Mouse (Mus musculus) liver, adult (tissue): ENCODE measurements at regions not wholly inside any gene's neighbourhood (a gene's known extent, or its start where the extent isn't known, plus 50 kb on each side); places are given as distances from the start of the nearest gene placed in this dataset.

Experiments
- GATA4 ChIP-seq: IDR thresholded peaks from 2 replicates; pipeline ENCODE4 v1.6.1; 2014; ENCODE audit warnings: mild to moderate bottlenecking, low read length; ENCODE audit not compliant: insufficient replicate concordance

DNA sequence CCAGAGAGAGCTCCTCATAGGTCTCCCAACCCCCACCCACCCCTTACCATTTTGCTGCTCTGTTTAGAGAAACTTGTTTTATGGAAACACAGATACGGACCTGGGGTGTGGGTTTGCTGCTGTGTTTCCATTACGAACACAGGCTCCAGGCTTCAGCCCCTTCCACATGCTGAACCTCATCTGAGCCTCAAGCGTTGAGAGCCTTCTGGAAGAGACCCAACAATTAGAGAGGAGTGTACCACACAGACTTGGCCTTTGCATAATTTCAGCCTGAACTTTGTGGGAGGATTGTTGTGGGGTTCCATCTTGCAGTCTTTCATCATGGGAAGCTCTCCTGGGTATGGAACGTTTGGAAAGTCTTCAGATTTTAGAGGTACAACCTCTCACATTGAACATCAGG, 111.3 kb upstream of the Lyplal1 start:
- TF ChIP-seq GATA4, result no peak

DNA sequence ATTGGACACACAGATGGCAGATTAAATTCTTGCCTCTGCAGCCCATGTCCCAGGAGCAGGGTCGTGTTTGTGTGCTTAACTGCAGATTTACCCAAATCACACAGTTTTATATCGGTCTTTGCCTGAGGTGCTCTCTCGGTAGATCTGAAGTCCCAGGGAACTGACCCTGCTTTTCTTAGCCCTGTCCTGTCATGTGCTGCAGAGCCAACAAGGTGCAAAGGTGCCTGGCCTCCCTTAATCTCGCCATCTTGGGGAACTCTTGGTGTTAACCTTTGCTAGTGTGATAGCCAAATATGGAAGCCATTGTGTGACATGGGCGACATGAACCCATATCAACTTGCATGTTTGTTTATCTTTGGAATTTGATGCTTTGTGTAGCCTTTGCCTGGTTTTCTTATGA, 107.1 kb upstream of the Lyplal1 start:
- TF ChIP-seq GATA4, result no peak

DNA sequence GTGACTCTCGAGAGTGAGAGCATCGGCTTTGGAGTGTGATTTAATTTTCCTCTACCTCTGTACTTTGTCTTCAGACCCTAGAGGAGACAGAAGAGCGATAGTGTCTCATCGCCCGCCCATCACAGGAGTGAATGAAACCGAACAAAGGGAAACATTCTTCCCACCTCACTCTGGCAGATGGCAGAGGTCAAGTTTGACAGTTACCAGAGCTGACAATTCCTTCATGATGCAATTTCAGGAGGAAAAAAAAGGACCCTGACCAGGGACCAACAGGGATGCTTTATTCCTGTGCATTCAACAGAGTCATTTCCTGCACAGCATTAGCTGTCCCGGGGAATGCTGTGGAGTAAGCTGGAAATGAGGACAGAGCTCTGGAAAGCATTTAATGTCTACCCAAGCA, 106.3 kb upstream of the Lyplal1 start:
- no peak for TF ChIP-seq GATA4

DNA sequence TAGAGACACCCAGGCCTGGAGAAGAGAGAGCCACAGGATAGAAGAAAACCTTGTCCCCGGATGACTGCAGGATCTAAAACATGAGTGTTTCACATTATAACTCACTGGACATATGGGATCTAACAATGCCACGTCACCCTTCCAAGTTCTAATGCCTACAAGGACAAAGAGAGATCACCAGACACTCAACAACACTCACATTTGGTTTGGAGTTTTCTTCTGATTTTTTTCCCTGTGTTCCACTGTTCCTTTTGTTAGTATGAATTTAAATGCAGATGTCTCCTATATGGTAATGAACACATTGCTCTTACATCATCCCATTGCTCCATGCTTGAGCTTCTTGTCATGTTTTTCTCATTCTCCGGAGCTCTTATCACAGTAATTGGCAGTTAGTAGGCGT, 101.9 kb upstream of the Lyplal1 start:
- no peak for TF ChIP-seq GATA4

DNA sequence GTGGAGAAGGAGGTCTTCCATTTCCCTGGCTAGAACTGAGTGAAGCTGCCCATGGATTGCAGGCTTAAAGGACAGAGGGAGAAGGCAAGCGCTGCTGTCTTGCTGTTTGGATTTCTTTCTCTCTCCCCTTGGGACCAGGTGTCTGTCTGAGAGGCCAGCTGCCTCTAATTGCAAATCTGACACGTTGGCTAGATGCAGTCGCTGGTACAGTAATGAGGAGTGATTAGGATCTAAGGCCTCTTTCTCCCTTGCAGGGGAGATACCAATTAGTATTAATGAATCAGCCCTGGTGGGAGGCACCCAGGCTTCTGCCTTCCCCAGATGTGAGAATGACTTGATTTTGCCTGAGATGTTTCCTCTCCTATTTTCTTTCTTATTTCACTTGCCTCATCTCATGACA, 100.1 kb upstream of the Lyplal1 start:
- no peak for TF ChIP-seq GATA4

DNA sequence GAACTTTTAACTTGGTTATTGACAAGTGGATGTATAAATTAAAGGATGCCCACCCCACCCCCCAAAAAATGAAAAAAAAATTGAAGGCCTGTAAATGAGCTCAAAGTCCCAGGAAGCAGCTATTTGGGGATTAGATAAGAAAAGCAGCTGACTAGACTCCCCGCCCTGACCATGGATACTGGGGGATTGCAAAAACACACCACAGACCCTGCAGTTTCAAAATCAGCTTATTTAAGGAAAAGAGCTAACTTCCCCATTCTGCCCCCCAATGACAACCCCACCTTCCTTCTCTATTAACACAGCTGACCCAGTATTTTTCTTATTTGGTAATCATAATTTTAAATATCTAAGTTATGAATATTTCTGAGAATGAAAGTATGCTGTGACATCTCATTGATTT, 87.0 kb upstream of the Lyplal1 start:
- TF ChIP-seq GATA4, result no peak

DNA sequence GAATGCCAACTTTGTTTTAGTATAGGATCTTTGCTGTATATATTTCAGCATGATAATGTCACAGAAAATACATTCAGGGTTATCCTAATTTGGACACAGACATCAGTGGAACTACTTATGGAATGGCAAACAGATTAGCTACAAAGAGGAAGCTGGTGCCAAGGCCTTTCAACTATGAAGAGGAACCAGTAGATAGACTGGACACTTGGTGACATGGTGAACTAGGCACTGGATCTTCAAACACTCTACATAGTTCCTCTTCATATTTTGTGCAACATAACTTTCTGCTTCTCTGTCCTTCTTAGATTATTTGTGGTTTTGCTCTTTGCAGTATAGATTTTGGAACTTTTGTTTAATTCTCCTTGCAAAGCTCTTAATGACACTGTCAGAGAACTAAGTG, 85.4 kb upstream of the Lyplal1 start:
- no peak for TF ChIP-seq GATA4

DNA sequence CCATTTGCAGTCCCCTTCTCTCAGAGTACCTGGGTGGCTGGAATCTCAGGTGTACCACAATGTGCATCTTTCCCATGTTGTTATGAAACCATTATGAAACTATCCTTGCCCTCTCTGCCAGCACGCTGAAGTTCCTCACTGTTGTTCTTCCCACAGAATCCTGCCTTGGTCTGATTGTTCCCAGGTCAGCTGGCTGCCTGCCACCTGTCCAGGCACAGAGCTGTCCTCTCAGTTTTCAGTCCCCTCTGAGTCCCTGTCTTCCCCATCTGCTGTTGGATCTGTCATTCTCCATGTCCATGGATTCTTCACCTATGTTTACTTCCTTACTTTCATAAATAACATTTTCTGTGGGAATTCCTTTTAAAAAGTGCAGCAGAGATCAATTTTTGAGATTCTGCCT, 81.3 kb upstream of the Lyplal1 start:
- TF ChIP-seq GATA4, result no peak

DNA sequence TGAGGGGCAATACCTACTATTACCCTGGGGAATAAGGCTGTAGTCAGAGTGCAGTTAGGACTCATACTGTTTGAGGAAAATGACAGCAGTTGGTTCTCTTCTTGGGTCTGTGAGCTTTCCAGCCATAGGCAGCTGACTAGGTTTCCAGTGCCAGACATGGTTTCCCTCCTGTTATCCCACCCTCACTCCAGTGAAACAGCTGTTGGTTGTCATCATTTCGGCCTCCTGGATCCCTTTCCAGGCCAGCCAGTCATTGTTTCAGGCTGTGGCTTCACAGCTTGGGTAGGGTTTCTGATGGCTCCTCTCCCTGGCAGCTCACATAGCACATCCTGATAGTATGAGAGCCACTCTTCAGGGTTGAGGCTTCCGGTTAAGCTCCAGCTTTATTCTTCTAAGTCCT, 79.9 kb upstream of the Lyplal1 start:
- TF ChIP-seq GATA4, result no peak

DNA sequence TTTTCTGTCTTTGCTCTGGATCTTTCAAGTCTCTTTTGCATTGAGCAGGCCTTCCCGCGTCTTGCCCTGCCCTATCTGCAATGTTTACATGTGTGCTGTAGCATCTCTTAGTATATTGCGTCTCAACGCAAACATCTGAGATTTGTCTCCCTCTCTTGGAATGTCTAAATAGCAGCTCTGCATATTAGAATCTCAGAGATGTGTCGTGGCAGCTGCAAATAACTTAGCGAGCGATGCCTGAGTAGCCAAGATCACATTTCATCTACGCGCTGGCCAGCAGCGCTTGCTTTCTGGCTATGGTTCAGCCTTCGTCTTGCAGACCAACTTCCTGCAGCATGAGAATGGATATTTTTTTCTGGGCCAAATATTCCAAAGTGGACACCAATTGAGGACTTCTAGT, 72.3 kb upstream of the Lyplal1 start:
- no peak for TF ChIP-seq GATA4

DNA sequence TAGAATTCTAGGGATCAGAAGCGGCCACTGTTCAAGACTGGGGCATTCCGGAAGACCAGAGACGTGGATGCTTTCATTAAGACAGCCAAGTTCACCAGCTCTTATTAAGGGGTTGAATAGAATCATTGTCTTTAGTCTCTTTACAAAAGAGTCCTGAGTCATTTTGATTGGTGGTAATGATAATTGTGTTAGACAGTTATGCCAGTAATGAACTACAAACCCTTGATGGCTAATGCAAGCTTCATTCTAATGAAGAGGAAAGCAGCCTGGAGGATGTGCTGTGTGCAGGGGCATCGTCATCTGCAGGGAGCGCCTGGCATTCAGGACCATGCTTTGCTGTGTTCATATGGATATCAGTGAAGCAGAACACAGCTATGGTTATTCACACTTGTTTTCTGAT, 70.3 kb upstream of the Lyplal1 start:
- no peak for TF ChIP-seq GATA4

DNA sequence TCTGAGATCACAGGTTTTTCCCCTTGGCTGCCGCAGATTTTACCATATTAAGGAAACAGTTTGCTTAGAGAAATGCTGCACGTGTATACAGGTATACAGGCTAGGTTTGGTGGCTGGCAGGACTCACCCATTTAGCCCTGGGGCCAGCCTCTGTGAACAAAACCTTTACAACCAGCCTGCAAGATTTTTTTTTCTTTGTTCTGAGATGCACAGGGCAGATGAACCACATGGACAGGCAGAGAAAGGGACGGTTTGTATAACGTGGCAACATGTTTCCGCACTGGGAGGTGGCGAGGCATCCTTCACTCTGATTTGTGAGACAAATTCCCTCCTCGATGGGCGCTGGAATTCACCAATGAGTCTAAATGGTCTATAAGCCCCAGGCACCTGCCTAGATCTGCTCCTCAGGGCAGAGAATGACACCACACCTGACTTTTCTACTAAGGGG, 66.1 kb upstream of the Lyplal1 start:
- TF ChIP-seq GATA4, result no peak

DNA sequence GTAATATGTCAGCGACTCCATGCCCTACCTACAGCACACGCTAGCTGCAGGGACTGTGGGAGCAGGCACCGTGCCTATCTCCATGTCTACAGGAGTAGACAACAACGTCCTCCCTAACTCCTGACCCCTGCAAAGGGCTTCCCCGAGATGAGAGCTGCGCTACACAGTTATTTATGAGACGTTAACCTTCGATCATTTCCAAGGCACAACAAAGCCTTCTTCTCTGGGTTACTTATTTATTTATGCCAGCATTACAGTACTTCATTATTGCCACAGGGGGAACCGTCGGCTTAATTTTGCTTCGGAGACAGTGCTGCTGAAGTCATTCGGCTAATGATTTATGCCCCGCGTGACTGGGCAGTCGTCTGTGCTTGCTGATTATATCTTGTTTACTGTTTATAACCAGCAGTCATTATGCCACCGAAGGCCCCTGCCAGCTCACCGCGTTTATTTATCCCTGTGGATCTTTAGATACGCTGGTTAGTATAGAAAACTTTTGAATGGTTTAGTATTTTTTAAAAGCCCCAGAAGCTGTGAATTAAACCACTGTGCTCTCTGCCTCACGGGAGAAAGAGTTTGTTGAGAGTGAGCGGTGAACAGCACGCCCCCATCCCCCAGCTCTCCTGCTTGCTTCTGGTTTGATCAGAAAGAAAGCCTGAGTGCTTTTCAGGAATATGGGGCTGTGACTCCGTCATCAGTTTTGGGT, 65.5 kb upstream of the Lyplal1 start:
- no peak for TF ChIP-seq GATA4

DNA sequence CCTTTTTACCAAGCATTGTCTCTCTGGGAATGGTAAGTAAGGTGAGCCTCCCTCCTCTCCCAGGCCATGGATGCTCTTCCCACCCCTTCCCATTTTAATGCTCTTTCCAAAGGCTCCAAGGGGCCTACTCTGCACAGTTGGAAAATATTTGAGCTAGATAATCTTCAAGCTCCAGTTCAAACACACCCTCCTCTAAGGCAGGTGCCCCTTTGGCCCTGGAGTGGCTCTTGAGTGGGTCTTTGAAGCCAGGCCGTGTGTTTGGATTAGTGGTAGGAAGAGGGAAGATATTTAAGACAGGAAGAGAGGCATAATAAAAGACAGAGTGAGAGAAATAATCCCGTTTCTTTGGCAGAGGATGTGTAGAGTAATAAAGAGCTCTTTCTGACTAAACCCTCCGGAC, 59.9 kb upstream of the Lyplal1 start:
- TF ChIP-seq GATA4, result no peak

DNA sequence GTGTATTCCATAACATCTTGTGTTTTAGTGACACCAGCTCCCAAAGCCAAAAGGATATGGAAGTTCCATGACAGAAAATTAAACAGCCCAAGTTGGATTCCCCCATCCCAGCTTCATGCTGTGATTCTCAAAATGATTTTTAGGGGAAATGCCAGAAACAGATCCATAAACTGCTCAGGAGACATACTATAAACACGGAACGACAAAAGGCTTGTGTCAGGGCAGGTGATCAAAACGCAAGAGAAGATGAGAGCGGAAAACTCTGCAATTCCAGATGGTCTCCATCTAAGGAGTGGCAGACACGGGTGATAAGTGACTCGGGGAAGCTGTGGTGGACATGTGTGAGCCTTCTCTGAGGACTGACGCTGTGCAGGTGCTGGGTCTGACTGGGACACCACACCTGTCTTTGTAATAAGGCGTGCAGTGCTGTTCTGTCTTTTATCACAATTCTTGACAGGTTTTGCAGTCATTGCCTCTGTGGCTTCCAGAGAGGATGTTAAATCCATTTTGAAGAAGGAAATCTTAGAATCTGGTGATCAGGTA, 56.4 kb upstream of the Lyplal1 start:
- TF ChIP-seq GATA4, result no peak

DNA sequence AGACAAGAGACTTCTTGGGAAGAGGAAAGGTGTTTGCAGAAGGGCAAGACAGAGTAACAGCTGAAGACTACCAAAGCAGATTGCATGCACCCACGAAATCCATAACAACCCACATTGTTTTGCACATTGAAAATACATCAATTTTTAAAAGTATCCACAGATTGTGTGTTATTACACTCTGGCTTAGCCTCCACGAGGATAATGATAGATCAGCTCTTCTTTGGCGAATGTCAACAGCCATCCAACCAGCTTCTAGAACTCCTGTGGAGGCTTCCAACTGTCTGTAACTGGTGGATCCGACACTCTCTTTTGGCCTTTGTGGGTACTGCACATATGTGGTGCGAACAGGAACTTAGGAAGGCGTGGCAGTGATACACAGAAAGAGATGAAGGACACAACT, 54.6 kb upstream of the Lyplal1 start:
- no peak for TF ChIP-seq GATA4
